Mouse (Mus musculus) thymus, adult 18-20 months (tissue): Measurements from ENCODE around the gene Srp9.
A peak's percentile ranks its signal among the peaks of the same experiment; 100 is the strongest.

Experiments used
- DNase-seq, 2 experiments: peaks; one replicate each; pipeline ENCODE4 v3.0.0; 2022; ENCODE audit warnings: mixed read lengths in 2 of 2

The Srp9 gene

DNA sequence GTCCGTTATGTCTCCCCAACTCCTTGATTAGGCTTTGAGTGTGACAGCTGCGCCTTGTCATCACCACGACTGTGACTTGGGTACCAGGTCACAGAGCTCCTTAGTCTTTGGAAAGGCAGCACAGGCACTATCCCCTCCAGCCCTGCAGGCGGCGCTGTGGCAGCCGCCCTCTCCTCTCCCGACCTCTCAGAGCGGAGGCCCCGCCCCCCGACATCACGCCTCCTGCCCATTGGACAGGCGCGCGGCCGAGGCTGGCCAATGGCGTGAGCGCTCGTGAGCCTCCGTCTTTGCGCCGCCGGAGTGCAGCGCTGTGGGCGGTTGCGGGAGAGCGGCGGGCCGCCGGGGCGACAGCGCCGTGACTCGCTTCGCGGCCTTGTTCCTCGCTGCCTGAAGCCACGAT is at the start of gene Srp9:
Gene Srp9 (plus strand): TSS at position 232 of the 400 bp plus-strand sequence.
- peak; percentile 96 for DNase-seq

DNA sequence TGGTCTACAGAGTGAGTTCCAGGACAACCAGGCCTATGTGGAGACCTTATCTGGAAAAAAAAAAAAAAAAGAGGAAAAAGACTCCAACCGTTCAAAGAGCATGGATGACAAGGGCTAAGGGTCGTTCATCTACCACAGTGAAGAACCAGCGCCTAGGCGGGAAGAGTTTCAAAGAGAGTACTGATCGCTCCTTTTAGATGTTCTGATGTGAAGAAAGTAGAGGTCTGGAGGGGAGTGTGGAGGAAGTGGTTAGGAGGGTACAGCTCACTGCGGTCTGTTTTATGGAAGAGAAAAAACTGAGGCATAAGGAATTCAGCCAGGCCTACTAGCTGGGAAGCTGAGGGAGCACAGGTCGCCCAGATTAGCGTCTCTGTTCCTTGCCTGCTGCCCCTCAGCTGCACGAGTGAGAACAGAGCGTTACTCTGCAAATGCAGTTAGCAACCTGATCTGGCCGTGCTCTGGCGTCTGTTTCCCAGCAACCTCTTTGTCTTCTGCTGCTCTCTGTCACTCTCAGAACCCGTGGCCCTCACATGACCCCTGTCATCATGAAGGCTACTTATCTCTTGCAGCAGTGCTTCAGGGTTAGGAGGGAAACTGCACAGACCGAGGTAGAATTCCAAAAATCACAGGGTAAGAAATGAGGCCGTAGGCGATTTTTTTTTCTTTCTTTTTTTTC is 42.7 kb upstream of the Srp9 start:
- no peak for DNase-seq

GRCm38 (mm10) chr1:182083459-182083858 is 41.1 kb upstream of the Srp9 start:
- no peak for DNase-seq

GRCm38 (mm10) chr1:182086759-182087158 is 37.8 kb upstream of the Srp9 start:
- no peak for DNase-seq

DNA sequence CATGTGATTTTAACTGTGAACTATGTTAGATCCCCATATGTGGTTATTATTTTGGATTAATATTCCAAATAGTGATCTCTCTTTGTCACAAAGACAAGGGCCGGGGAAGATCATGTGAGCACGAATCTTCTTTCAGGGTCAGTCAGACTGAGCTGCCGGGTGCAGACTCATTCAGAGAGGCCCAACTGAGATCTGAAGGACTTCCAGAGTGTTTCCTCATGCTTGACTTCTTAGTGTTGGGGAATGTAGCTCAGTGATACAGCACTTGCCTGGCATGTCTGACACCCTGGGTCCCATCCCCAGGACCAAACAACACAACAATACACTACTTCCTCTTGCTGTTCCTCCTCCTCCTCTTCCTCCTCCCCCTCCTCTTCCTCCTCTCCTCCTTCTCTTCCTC is 37.2 kb upstream of the Srp9 start:
- no peak for DNase-seq

DNA sequence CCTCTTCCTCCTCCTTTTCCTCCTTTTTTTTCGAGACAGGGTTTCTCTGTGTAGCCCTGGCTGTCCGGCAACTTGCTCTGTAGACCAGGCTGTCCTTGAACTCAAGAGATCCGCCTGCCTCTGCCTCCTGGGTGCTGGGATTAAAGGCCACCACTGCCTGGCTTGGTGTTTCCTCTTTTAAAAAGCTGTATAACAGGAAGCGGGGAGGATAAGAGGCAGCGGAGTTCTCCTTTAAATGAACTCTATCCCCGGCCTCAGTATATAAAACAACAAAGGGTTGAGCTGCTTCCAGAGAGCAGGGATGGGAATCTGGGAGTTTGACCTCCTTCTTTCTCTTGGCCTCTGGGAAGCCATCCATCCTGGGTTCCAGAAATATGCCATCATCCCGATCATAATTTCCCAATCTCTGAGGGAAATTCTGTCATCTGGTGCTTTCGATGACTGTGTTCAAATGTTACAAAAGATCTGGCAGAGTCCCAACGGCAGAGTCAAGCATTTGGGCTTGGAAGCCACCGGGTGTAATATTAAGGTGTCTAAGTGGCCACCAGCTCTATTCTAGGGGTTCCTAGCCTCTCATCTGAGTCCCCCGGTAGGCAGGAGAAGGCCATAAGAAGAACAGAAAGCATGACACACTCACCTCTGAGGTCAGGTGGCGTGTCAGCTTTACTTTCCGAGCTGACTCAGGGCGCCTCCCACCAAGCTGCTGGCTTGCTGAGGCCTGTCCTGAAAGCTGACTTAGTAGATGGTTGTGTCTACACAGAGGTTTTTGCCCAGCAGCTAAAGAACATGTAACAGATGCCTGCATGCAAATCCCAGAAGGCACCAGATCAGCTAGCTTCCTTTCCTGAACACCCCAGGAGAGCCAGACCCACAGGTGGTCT is 36.5 kb upstream of the Srp9 start:
- DNase-seq, result no peak

GRCm38 (mm10) chr1:182088844-182089418 is 35.6 kb upstream of the Srp9 start:
- no peak for DNase-seq

DNA sequence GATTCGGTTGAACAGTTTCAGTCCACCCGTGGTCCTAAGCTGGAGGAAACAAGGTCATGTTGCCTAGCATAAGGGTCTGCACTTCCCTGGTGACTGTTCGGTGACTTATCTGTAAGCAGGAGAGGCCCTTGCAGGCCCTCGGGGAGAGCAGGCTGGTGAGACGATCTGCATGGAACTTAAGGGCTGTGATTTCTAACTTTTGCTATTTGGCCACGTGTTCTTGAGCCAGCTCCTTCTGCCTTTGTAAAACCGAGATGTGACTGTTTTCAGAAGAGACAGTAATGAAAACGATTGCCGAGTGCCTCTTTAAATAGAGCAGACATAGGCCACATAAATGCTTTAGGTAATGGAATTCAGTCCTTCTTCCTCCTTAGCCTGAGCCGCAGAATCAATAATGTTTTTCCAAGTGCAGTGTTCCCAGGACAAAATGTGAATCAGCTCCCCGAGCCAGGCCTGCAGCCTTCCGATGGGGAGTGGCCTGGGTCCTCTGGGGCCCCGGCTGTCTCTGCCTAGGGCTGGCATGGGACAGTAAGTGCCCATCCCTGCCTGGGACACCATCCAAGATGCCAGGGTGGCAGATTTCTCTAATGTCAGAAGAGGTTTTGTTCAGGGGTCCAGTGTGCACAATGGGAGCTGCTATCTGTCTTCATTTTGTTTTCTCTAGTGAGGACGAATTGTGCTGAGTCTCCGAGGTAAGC is 34.8 kb upstream of the Srp9 start:
- DNase-seq, result no peak

DNA sequence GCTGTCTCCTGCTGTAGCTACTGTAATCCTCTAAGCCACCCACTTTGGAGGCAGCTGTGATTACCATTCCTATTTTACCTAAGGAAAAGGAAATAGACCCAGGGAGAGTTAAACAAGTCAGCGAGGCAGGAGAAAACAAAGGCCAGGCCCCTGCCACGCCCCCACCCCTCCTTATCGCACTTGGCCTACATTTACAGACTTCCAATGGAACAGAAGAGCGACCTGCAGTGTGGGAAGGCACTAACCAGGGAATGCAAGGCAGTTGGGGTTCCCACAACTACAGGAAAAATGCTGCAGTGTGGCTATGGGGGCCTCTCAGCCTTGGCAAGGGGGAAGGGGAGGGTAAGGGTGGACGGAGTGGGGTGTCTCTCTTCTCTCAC is 34.2 kb upstream of the Srp9 start:
- DNase-seq, result no peak

DNA sequence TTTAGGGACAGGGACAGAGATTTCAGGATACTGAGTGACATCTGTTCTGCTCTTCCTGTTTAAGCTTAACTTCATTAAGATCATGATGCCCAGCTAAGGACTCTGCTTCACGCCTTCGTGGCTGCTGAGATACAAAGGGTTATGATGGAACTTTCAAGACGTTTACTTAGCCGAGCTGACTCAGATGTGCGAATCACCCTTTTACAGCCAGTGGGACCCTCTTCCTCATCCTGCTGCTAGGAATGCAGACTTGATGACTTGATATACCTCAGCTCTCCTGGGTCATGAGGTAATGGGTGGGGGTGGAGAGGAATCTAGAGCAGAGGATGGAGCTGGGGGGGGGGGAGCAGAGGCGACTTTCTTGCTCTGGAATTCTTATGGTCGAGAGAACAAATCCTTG is 33.3 kb upstream of the Srp9 start:
- no peak for DNase-seq

DNA sequence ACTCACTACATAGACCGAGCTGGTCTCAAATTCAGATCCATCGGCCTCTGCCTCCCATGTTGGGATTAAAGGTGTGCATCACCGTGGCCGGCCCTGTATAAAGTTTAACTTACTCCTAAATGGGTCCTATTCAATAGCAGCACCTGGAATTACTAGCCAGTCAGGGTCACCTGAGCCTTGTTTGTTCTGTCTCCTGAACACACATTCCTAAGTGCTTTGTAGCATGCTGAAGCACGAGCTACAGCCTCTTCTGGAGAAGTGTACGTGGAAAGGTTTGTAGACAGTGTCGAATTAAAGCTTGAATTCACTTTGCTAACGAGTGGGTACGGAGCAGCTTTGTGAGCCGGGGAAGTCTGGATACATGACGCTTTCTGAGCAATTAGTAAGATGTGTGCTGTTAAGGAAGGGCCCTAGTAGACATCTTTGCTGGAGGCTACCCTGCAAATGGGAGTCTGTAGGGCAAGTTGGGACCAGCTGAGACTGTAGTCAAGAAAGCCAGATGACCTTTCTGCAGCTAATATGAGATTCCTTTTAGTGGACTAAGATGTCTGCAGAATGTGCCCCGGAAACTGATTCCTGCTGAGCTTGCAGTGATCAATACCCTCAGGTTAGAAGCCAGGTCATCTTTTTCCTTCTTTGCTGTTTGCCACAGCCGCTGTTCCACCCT is 32.7 kb upstream of the Srp9 start:
- DNase-seq, result no peak

- DNase-seq, result no peak
Observed at GRCm38 (mm10) chr1:182092413-182092800, 32.1 kb upstream of the Srp9 start.

DNA sequence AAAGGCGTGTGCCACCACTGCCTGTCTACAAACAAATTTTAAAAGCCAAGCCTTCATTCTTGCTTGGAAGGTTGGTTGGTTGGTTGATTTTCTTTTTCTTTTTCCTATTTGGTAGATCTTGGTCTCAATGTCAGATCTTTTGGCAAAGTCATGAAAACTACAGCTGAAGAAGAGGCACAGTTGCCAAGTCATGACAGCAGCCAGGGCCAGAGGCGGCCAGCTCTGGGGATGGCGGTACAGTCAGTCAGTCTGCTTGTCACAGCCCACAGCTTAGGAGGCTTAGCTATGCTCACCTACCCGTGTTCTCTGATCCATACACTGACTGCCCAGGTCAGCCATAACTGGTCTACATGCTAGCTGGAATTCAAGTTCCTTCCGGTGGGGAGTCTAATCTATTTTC is 31.1 kb upstream of the Srp9 start:
- DNase-seq, result no peak

DNA sequence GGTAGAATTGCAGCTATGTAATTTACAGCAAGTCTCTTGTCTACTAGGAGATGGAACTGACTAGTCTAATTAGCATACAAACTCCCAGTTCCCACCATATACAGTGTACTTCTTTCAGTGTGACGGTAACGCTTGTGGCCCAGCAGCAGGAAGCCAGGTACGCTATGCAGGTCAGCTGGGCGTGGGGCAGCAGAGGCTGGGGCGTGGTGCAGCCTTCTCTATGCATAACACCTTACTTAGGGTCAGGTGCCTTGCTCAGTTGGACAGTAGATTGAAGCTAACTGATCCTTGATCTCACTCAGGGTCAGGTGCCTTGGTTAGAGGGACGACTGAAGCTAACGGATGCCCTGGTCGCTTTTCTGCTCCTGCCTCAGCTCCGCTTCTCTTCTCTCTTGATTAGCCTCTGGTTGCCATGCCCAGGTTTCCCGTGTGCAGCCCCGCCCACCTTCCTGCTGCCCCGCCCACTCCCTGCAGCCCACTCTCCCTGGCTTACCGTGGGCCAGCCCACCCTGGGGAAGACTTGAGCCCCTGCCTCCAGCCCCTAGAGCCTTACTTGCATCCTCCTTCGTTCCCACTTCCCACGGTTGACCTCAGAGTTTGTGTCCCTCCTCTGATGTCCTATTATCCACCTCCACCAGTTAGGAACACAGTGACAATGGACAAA is 29.9 kb upstream of the Srp9 start:
- no peak for DNase-seq

GRCm38 (mm10) chr1:182095240-182095741 is 29.2 kb upstream of the Srp9 start:
- DNase-seq, result no peak

DNA sequence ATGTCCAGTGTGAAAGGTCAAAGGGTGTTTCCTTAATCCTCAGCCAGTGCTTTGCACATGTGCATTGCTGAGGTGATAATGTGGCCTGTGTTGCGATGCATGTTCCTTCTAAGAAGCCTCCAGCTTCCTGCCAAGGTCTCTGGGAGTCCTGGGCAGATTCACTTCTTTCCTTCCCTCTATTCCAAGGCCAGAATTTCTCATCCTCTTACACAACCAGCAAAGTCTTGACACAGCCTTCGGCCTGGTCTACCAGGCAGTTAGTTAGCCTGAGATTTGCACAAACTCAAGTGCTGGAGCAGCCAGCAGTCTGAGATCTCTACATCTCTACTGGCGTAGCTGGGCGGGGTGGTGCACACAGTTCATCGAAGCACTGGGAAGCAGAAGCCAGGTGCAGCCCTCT is 27.8 kb upstream of the Srp9 start:
- no peak for DNase-seq

DNA sequence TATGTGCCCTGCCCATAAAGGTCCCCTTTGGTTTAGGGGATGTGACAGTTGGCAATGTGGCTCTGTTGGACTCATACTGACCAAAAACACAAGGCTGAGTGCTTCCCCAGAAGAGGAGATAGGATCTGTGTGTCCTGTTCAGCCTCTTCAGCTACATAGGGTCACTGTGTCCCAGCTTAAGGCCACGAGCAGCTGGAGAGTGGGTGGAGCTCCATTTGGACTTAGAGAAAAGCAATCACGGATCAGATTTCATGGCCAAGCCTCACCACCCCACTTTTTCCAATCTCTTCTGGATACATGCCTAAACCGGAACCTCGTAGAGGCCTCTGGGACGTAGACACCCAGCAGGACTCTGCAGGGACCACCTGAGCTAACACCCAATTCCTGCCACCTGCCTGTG is 25.5 kb upstream of the Srp9 start:
- DNase-seq, result no peak

DNA sequence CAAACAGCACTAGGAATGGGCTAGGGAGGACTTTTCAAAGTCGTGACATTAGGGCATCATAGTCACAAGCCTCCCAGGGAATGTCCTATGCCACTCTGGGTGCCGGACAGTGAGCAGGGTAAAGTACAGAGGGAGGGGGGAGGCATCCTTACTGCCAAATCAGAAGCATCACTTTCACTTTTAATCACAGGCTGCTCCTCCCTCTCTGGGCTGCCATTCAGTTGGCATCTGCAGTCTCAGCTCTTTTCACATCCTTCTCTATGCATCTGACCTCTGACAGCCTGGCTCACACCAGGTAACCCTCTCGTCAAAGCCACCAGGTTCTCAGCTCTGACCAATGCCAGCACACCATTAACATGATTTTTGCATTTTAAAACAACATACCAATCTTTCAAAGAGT is 24.1 kb upstream of the Srp9 start:
- DNase-seq, result no peak

- no peak for DNase-seq
Observed at GRCm38 (mm10) chr1:182101468-182101867, 23.1 kb upstream of the Srp9 start.

GRCm38 (mm10) chr1:182102706-182103105 is 21.8 kb upstream of the Srp9 start:
- DNase-seq, result no peak

- no peak for DNase-seq
Observed at GRCm38 (mm10) chr1:182103436-182103835, 21.1 kb upstream of the Srp9 start.

- no peak for DNase-seq
Observed at GRCm38 (mm10) chr1:182105023-182105422, 19.5 kb upstream of the Srp9 start.
